Mouse (Mus musculus) hindbrain, embryonic 11.5 days (tissue): ENCODE data around the gene Cntn6. TPM values are rescaled to one million over a fixed set of nuclear protein-coding genes. Genes with fewer than 3 reads are reported as not detected.

Source experiments
- ATAC-seq: fragments of 200-750 bp; cut with Nextera tagmentation; 2 replicates; pipeline ENCODE4 v1.8.0; 2017; ENCODE audit warnings: mild to moderate bottlenecking, moderate TSS enrichment, moderate library complexity; ENCODE audit not compliant: low FRiP score
- DNase-seq: peaks from one replicate; pipeline ENCODE4 v3.0.0-alpha.2; 2015; ENCODE audit warnings: low spot score
- H3K27ac ChIP-seq: fragments of 300-500 bp; sonication (generic); 2 replicates; pipeline ENCODE4 v1.5.1; 2014; ENCODE audit warnings: mild to moderate bottlenecking, low read depth, low read length
- H3K27me3 ChIP-seq: fragments of 300-500 bp; sonication (generic); 2 replicates; pipeline ENCODE4 v1.6.1; 2014; ENCODE audit warnings: mild to moderate bottlenecking, low read length, moderate library complexity, mixed read lengths; ENCODE audit not compliant: control insufficient read depth, insufficient read depth
- H3K36me3 ChIP-seq: fragments of 300-500 bp; sonication (generic); 2 replicates; pipeline ENCODE4 v1.6.1; 2014; ENCODE audit warnings: mild to moderate bottlenecking, low read length, moderate library complexity, mixed read lengths; ENCODE audit not compliant: control insufficient read depth, insufficient read depth
- H3K4me1 ChIP-seq: fragments of 300-500 bp; sonication (generic); replicated peaks from 2 replicates; pipeline ENCODE4 v1.6.1; 2014; ENCODE audit warnings: low read length, mixed read lengths; ENCODE audit not compliant: control insufficient read depth, insufficient read depth
- H3K4me2 ChIP-seq: fragments of 300-500 bp; sonication (generic); replicated peaks from 2 replicates; pipeline ENCODE4 v1.6.1; 2014; ENCODE audit warnings: mild to moderate bottlenecking, low read depth, low read length
- H3K4me3 ChIP-seq: fragments of 300-500 bp; sonication (generic); 2 replicates; pipeline ENCODE4 v1.5.1; 2014; ENCODE audit warnings: low read depth, low read length
- H3K9ac ChIP-seq: fragments of 300-500 bp; sonication (generic); 2 replicates; pipeline ENCODE4 v1.6.1; 2014; ENCODE audit warnings: low read depth, low read length
- H3K9me3 ChIP-seq: fragments of 300-500 bp; sonication (generic); 2 replicates; pipeline ENCODE4 v1.6.1; 2016; ENCODE audit warnings: low read length; ENCODE audit not compliant: control insufficient read depth
- WGBS: fragments of 180-500 bp; shearing (Covaris S2); extraction: QIAGEN DNeasy Blood & Tissue Kit; methylation state at CpG from one replicate; pipeline ENCODE4 v1.1.7; 2014; 5-methylcytosine and 5-hydroxymethylcytosine counted together
- polyA plus RNA-seq: library from polyadenylated mRNA; unstranded; fragments of >200 nt; fragmentation: Nextera tagmentation; extraction: Ambion mirVana; gene quantifications from 2 replicates; pipeline ENCODE4 v1.2.1, GENCODE M21; 2014

Gene Cntn6
- polyA plus RNA-seq, 1 experiment from 2014 or later = 1.0 TPM

DNA sequence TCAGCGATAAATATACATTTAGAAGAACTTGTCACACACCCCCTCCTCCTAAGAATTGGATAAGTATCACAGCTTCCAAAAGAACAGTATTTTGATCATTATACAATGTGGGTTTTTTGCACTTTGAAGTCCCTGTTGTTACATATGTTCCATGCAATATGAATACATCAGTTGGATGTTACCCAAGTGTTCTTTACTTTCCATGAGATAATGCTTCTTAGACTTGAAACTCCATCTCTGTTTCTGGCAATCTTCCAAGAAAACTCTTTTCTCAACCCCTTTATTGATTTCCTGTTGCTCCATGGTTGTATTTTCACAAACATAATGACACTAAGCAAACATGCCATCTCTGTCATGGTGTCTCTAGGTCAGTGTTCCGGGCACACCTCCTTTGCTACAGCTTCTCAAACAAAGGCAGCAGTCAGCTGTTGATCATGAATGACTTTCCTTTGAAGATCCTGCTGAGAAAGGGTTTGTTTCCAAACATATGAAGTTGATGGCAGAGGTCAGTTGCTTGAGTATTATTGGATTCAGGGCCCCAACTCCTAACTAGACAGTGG, 108.3 kb downstream of the Cntn6 start:
- DNase-seq (no peak), ATAC-seq (no peak)
- Histone ChIP-seq H3K9ac (no peak overlapping the region), H3K36me3 (no peaks in the 10 kb centered on the region), H3K4me1 (no peaks in the 10 kb centered on the region), H3K27me3 (no peaks in the 10 kb centered on the region), H3K9me3 (no peaks in the 10 kb centered on the region), H3K27ac (no peak overlapping the region), H3K4me3 (no peak overlapping the region), H3K4me2 (no peak overlapping the region)
- WGBS = 72% methylated on average over 2 of the region's 2 CpGs

DNA sequence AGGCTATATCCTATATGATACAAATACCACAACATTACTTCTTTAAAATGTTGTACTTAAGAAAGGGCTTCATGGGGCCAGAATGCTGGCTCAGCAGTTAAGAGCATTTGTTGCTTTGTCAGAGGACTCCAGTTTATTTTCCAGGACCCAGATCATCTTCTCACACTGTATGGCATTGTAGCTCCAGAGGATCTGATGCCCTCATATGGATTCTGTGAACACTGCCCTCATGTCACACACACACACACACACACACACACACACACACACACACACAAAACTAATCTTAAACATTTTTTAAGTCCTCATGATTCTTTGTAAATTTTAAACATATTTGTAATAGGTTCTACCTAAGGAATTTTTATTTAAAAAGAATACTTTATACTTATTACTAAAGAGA, 110.3 kb downstream of the Cntn6 start:
- H3K4me2 ChIP-seq = no peak overlapping the region
- no peak overlapping the region for H3K9ac ChIP-seq
- H3K4me1 ChIP-seq = no peaks in the 10 kb centered on the region
- no peak for DNase-seq
- ATAC-seq = no peak
- no peaks in the 10 kb centered on the region for H3K9me3 ChIP-seq
- no peaks in the 10 kb centered on the region for H3K36me3 ChIP-seq
- no peak overlapping the region for H3K27ac ChIP-seq
- H3K4me3 ChIP-seq = no peak overlapping the region
- no peaks in the 10 kb centered on the region for H3K27me3 ChIP-seq

GRCm38 (mm10) chr6:104603371-104603770, 110.8 kb downstream of the Cntn6 start:
- Histone ChIP-seq H3K27ac (no peak overlapping the region), H3K4me3 (no peak overlapping the region), H3K4me1 (no peaks in the 10 kb centered on the region), H3K4me2 (no peak overlapping the region), H3K9ac (no peak overlapping the region), H3K27me3 (no peaks in the 10 kb centered on the region), H3K9me3 (no peaks in the 10 kb centered on the region), H3K36me3 (no peaks in the 10 kb centered on the region)
- WGBS = 81% methylated on average over 4 of the region's 4 CpGs
- DNase-seq (no peak), ATAC-seq (peak; percentile 41; the same call in 1 of the 2 replicates)

DNA sequence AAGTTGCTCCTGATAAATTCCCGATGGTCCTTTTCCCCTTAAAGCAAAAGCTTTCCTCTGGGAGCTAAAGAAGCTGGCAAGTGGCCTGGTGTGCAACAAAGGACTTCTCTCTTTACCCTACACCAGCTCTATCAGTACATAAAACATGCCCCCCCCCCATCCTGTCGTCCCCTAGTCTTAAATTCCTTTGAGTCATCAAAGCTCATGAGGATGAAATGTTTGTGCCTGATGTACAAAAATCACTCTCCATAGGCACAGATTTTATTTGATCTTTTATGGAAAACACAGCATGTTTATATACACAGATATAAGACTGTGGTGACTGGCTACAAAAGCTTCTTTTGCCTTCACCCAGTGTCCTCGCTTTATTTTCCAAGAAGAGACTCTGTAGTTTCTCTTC, 112.6 kb downstream of the Cntn6 start:
- Histone ChIP-seq H3K27me3 (no peaks in the 10 kb centered on the region), H3K9ac (no peak overlapping the region), H3K36me3 (no peaks in the 10 kb centered on the region), H3K9me3 (no peaks in the 10 kb centered on the region), H3K27ac (no peak overlapping the region), H3K4me2 (no peak overlapping the region), H3K4me1 (no peaks in the 10 kb centered on the region), H3K4me3 (no peak overlapping the region)
- 58% methylated on average over 3 of the region's 3 CpGs for WGBS
- no peak for ATAC-seq
- DNase-seq = no peak

DNA sequence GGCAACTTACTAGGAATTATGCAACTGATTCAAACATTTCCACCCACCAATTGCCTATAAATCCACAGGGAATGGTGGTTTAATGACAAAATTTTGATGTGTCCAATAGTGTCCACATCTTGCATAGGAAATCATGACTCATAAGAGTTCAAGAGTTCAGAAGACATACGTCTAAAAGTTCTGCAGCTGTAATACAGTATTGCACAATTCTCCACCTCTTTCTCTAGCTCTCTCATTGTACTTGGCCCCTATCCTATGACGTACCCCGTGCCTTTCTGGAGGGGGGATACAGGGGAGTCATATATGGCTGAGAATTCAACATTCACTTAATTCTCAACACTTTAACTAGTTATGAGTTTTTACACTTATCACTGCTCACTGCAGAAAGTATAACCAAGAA, 160.9 kb downstream of the Cntn6 start:
- DNase-seq = no peak

DNA sequence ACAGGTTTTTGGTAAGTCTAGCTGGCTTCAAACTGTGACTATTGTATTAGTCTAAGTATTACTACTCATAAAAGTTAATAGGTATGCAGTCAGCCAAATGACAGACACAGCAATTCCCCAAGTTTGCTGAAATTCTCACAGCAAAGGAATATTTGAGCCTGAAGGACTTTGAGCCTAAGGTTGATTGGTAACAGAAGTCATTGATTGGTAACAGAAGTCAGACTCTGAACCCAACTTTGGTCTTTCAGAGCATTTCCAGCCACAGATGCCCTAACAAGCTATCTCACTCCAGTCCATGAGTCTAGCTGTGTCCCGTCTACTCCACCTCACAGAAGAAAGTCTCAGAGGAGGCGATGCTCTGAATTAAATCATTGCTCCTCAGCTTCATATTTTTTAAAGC, 176.1 kb downstream of the Cntn6 start:
- no peak for DNase-seq
- H3K9ac ChIP-seq = no peak overlapping the region
- no peak overlapping the region for H3K27ac ChIP-seq
- no peak overlapping the region for H3K4me2 ChIP-seq
- H3K9me3 ChIP-seq = no peaks in the 10 kb centered on the region
- H3K27me3 ChIP-seq = no peaks in the 10 kb centered on the region
- no peaks in the 10 kb centered on the region for H3K36me3 ChIP-seq
- ATAC-seq = no peak
- WGBS = 87% methylated on average over 2 of the region's 2 CpGs
- no peaks in the 10 kb centered on the region for H3K4me1 ChIP-seq
- H3K4me3 ChIP-seq = no peak overlapping the region

More for the DNA sequence above, 160.9 kb downstream of the Cntn6 start:
- no peak overlapping the region for H3K9ac ChIP-seq
- no peaks in the 10 kb centered on the region for H3K9me3 ChIP-seq
- no peaks in the 10 kb centered on the region for H3K4me1 ChIP-seq
- no peaks in the 10 kb centered on the region for H3K36me3 ChIP-seq
- 87% methylated on average over 3 of the region's 3 CpGs for WGBS
- no peak overlapping the region for H3K4me3 ChIP-seq
- H3K27ac ChIP-seq = no peak overlapping the region
- H3K27me3 ChIP-seq = no peaks in the 10 kb centered on the region
- no peak for ATAC-seq
- H3K4me2 ChIP-seq = no peak overlapping the region

GRCm38 (mm10) chr6:104674249-104674648, 181.7 kb downstream of the Cntn6 start:
- Histone ChIP-seq H3K36me3 (no peaks in the 10 kb centered on the region), H3K4me1 (no peaks in the 10 kb centered on the region), H3K9me3 (no peaks in the 10 kb centered on the region), H3K4me3 (no peak overlapping the region), H3K9ac (no peak overlapping the region), H3K4me2 (no peak overlapping the region), H3K27ac (no peak overlapping the region), H3K27me3 (no peaks in the 10 kb centered on the region)
- DNase-seq = no peak
- no peak for ATAC-seq

- no peaks in the 10 kb centered on the region for H3K27me3 ChIP-seq
- no peaks in the 10 kb centered on the region for H3K4me1 ChIP-seq
- no peaks in the 10 kb centered on the region for H3K36me3 ChIP-seq
- H3K4me3 ChIP-seq = no peak overlapping the region
- DNase-seq (no peak), ATAC-seq (no peak)
- WGBS = 100% methylated on average over 1 of the region's 1 CpGs
- H3K27ac ChIP-seq = no peak overlapping the region
- no peak overlapping the region for H3K4me2 ChIP-seq
- no peak overlapping the region for H3K9ac ChIP-seq
- H3K9me3 ChIP-seq = no peaks in the 10 kb centered on the region
Observed at GRCm38 (mm10) chr6:104679809-104680495, 187.4 kb downstream of the Cntn6 start.

GRCm38 (mm10) chr6:104687980-104688379, 195.4 kb downstream of the Cntn6 start:
- Histone ChIP-seq H3K36me3 (no peaks in the 10 kb centered on the region), H3K27ac (no peak overlapping the region), H3K4me3 (no peak overlapping the region), H3K9me3 (no peaks in the 10 kb centered on the region), H3K4me2 (no peak overlapping the region), H3K27me3 (no peaks in the 10 kb centered on the region), H3K9ac (no peak overlapping the region), H3K4me1 (no peaks in the 10 kb centered on the region)
- WGBS = 82% methylated on average over 3 of the region's 3 CpGs
- ATAC-seq (no peak), DNase-seq (no peak)
